Mouse (Mus musculus) myocyte (in vitro differentiated cells): ENCODE measurements around the gene Ptch2. TPM values are rescaled to one million over a fixed set of nuclear protein-coding genes. Genes with fewer than 3 reads are reported as not detected.

Experiments used
- H3K27me3 ChIP-seq: one replicate; pipeline ENCODE4 v1.6.1; 2011; ENCODE audit not compliant: control insufficient read depth, insufficient read depth, insufficient read length
- H3K36me3 ChIP-seq: one replicate; pipeline ENCODE4 v1.6.1; 2011; ENCODE audit not compliant: control insufficient read depth, insufficient read depth
- H3K4me2 ChIP-seq: one replicate; pipeline ENCODE4 v1.6.1; 2011; ENCODE audit warnings: low read depth, control low read depth
- H3K4me3 ChIP-seq: one replicate; pipeline ENCODE4 v1.5.1; 2011; ENCODE audit warnings: mild to moderate bottlenecking, control low read depth, moderate library complexity
- H3K79me2 ChIP-seq: one replicate; pipeline ENCODE4 v1.6.1; 2011; ENCODE audit not compliant: control insufficient read depth, insufficient read depth
- H3ac ChIP-seq: one replicate; pipeline ENCODE4 v1.6.1; 2011; ENCODE audit not compliant: control insufficient read depth, insufficient read length
- CEBPB ChIP-seq: IDR thresholded peaks from 2 replicates; pipeline ENCODE4 v1.6.1; 2011; ENCODE audit warnings: mild to moderate bottlenecking, moderate library complexity; ENCODE audit not compliant: poor library complexity, insufficient read depth, severe bottlenecking
- E2F4 ChIP-seq: IDR thresholded peaks from one replicate; pipeline ENCODE4 v1.6.1; 2011; ENCODE audit warnings: mild to moderate bottlenecking, control low read depth, moderate library complexity; ENCODE audit not compliant: insufficient read depth
- MAX ChIP-seq: IDR thresholded peaks from one replicate; pipeline ENCODE4 v1.6.1; 2011; ENCODE audit warnings: low read depth, mild to moderate bottlenecking, control low read depth
- MYOD1 ChIP-seq, 3 experiments: IDR thresholded peaks; one replicate each; pipeline ENCODE4 v1.6.1; 2011; ENCODE audit warnings: control low read depth in 2 of 3, low read depth in 2 of 3, mild to moderate bottlenecking in 2 of 3, moderate library complexity in 1 of 3; ENCODE audit not compliant: insufficient read length in 2 of 3, control insufficient read depth in 1 of 3
- MYOG ChIP-seq, 3 experiments: IDR thresholded peaks; one replicate each; pipeline ENCODE4 v1.6.1; 2011; ENCODE audit warnings: control low read depth in 2 of 3, low read depth in 2 of 3, mild to moderate bottlenecking in 2 of 3; ENCODE audit not compliant: insufficient read length in 2 of 3, control insufficient read depth in 1 of 3, insufficient read depth in 1 of 3
- POLR2A ChIP-seq: IDR thresholded peaks from one replicate; pipeline ENCODE4 v1.6.1; 2011; ENCODE audit warnings: low read depth, mild to moderate bottlenecking, control low read depth, moderate library complexity; ENCODE audit not compliant: insufficient read length
- POLR2AphosphoS2 ChIP-seq: IDR thresholded peaks from one replicate; pipeline ENCODE4 v1.6.1; 2011; ENCODE audit warnings: low read depth, control low read depth; ENCODE audit not compliant: insufficient read length
- REST ChIP-seq: IDR thresholded peaks from one replicate; pipeline ENCODE4 v1.6.1; 2011; ENCODE audit warnings: mild to moderate bottlenecking, control low read depth, moderate library complexity; ENCODE audit not compliant: insufficient read depth, insufficient read length
- SRF ChIP-seq: IDR thresholded peaks from one replicate; pipeline ENCODE4 v1.6.1; 2011; ENCODE audit warnings: low read depth; ENCODE audit not compliant: control insufficient read depth, insufficient read length
- TCF12 ChIP-seq: IDR thresholded peaks from one replicate; pipeline ENCODE4 v1.6.1; 2011; ENCODE audit warnings: mild to moderate bottlenecking, control low read depth; ENCODE audit not compliant: poor library complexity, insufficient read depth, severe bottlenecking
- TCF3 ChIP-seq: IDR thresholded peaks from one replicate; pipeline ENCODE4 v1.6.1; 2011; ENCODE audit warnings: low read depth, control low read depth; ENCODE audit not compliant: insufficient read length
- USF1 ChIP-seq: IDR thresholded peaks from one replicate; pipeline ENCODE4 v1.6.1; 2011; ENCODE audit warnings: low read depth, mild to moderate bottlenecking, control low read depth, moderate library complexity
- polyA plus RNA-seq: library from polyadenylated mRNA; unstranded; fragments of >200 nt; fragmentation: generic; extraction: Trizol; gene quantifications from one replicate; pipeline ENCODE4 v1.2.1, GENCODE M21; 2012; ENCODE audit warnings: missing spikeins

Gene Ptch2
- polyA plus RNA-seq, 1 experiment, result 0.02 TPM

GRCm38 (mm10) chr4:117150212-117150733, 54.4 kb downstream of the Ptch2 start:
- TF ChIP-seq REST (no peak), CEBPB (no peak), TCF12 (no peak), E2F4 (no peak), USF1 (no peak), MYOD1 (IDR thresholded peaks at IDR 0.05; ENCODE audit: control insufficient read depth in 1 of 3, insufficient read length in 2 of 3, low read depth in 2 of 3) (no peak), MYOG (IDR thresholded peaks at IDR 0.05; ENCODE audit: control insufficient read depth in 1 of 3, insufficient read depth in 1 of 3, insufficient read length in 2 of 3, low read depth in 2 of 3) (no peak), POLR2A (peak; percentile 34), POLR2AphosphoS2 (peak; percentile 78), MAX (no peak), TCF3 (no peak)
- no peak overlapping the region for H3K4me2 ChIP-seq
- peaks cover 43% of the 10 kb centered on the region for H3K36me3 ChIP-seq
- no peak overlapping the region for H3K4me3 ChIP-seq
- H3K79me2 ChIP-seq, result peaks cover 30% of the 10 kb centered on the region
- no peaks in the 10 kb centered on the region for H3K27me3 ChIP-seq
- H3ac ChIP-seq, result no peak overlapping the region

GRCm38 (mm10) chr4:117151416-117151815, 55.5 kb downstream of the Ptch2 start:
- no peak for TF ChIP-seq MYOD1 (IDR thresholded peaks at IDR 0.05; ENCODE audit: control insufficient read depth in 1 of 3, insufficient read length in 2 of 3, low read depth in 2 of 3)
- TF ChIP-seq POLR2AphosphoS2, result peak; percentile 72
- no peak for TF ChIP-seq TCF3
- peak; percentile 4 for TF ChIP-seq POLR2A
- TF ChIP-seq MYOG (IDR thresholded peaks at IDR 0.05; ENCODE audit: control insufficient read depth in 1 of 3, insufficient read depth in 1 of 3, insufficient read length in 2 of 3, low read depth in 2 of 3), result no peak
- Histone ChIP-seq H3ac (no peak overlapping the region), H3K4me3 (no peak overlapping the region), H3K36me3 (peaks cover 43% of the 10 kb centered on the region), H3K27me3 (no peaks in the 10 kb centered on the region), H3K79me2 (peaks cover 36% of the 10 kb centered on the region), H3K4me2 (no peak overlapping the region)

GRCm38 (mm10) chr4:117152714-117153113, 56.8 kb downstream of the Ptch2 start:
- Histone ChIP-seq H3K4me3 (no peak overlapping the region), H3K27me3 (no peaks in the 10 kb centered on the region), H3K79me2 (peaks cover 36% of the 10 kb centered on the region), H3ac (no peak overlapping the region), H3K4me2 (no peak overlapping the region), H3K36me3 (peaks cover 43% of the 10 kb centered on the region)
- no peak for TF ChIP-seq SRF
- TF ChIP-seq TCF12, result no peak
- TF ChIP-seq USF1, result no peak
- no peak for TF ChIP-seq E2F4
- no peak for TF ChIP-seq TCF3
- no peak for TF ChIP-seq POLR2AphosphoS2
- TF ChIP-seq MYOG (IDR thresholded peaks at IDR 0.05; ENCODE audit: control insufficient read depth in 1 of 3, insufficient read depth in 1 of 3, insufficient read length in 2 of 3, low read depth in 2 of 3), result no peak
- TF ChIP-seq POLR2A, result no peak
- TF ChIP-seq MAX, result no peak
- TF ChIP-seq REST, result no peak
- no peak for TF ChIP-seq CEBPB
- no peak for TF ChIP-seq MYOD1 (IDR thresholded peaks at IDR 0.05; ENCODE audit: control insufficient read depth in 1 of 3, insufficient read length in 2 of 3, low read depth in 2 of 3)

- no peak for TF ChIP-seq REST
- TF ChIP-seq POLR2A, result peak; percentile 11
- H3K79me2 ChIP-seq, result peaks cover 36% of the 10 kb centered on the region
- peak overlapping the region; percentile 72 for H3K4me2 ChIP-seq
- peak overlapping the region; percentile 91 for H3ac ChIP-seq
- peaks cover 43% of the 10 kb centered on the region for H3K36me3 ChIP-seq
- H3K4me3 ChIP-seq, result peak overlapping the region; percentile 92
- no peaks in the 10 kb centered on the region for H3K27me3 ChIP-seq
Observed at GRCm38 (mm10) chr4:117155020-117155791, 59.3 kb downstream of the Ptch2 start.

GRCm38 (mm10) chr4:117155792-117156355, 60.0 kb downstream of the Ptch2 start, which contains the start of gene Rps8:
Rps8 (minus strand) TSS chr4:117156243.
- Histone ChIP-seq H3ac (peak within 1 kb of the TSS; percentile 91), H3K4me3 (peak within 1 kb of the TSS; percentile 92), H3K27me3 (no peaks in the 10 kb centered on the region), H3K79me2 (peaks cover 36% of the 10 kb centered on the region), H3K36me3 (peaks cover 36% of the 10 kb centered on the region), H3K4me2 (peak within 1 kb of the TSS; percentile 72)
- peak in 1 of 3 experiments; percentile 26 for TF ChIP-seq MYOD1 (IDR thresholded peaks at IDR 0.05; ENCODE audit: control insufficient read depth in 1 of 3, insufficient read length in 2 of 3, low read depth in 2 of 3)
- no peak for TF ChIP-seq TCF3
- peak; percentile 13 for TF ChIP-seq MAX
- TF ChIP-seq REST, result no peak
- peak; percentile 95 for TF ChIP-seq POLR2A
- TF ChIP-seq E2F4, result no peak
- TF ChIP-seq POLR2AphosphoS2, result peak; percentile 96
